Mouse (Mus musculus) left cerebral cortex, postnatal 25 days (tissue): ENCODE measurements around the gene Pcp4l1. TPM values are rescaled to one million over a fixed set of nuclear protein-coding genes. Genes with fewer than 3 reads are reported as not detected.
A peak's percentile ranks its signal among the peaks of the same experiment; 100 is the strongest.
"Not testable (repeated sequence)": the region's sequence is repeated elsewhere in the genome, so short reads cannot be mapped to it uniquely, and the experiment has no call there.

Experiments used
- DNase-seq, 2 experiments: peaks; one replicate each; pipeline ENCODE4 v3.0.0; 2022; ENCODE audit warnings: low spot score in 2 of 2, mixed read lengths in 1 of 2
- intact Hi-C: fragments of 180-260 bp; cut with DNase I; formaldehyde crosslinking; loops from one replicate; pipeline ENCODE4 v1.15.1; 2025
- total RNA-seq, 2 experiments: library from RNA; stranded (reverse); gene quantifications; 2 replicates each; pipeline ENCODE4 v1.2.3; 2021

Gene Pcp4l1
- total RNA-seq, 2 experiments from 2014 or later: 70.0 to 130 TPM

GRCm38 (mm10) chr1:171156644-171157043, 39.4 kb downstream of the Pcp4l1 start:
- DNase-seq: peak in 1 of 2 experiments; percentile 48
- intact Hi-C loops: no loop called here

- intact Hi-C loops: no loop called here
- no peak for DNase-seq
These were observed 44.1 kb downstream of the Pcp4l1 start for GRCm38 (mm10) chr1:171151966-171152365.

- intact Hi-C loops: loop anchor here (1.0 kb wide), 1 partner anchor 71 kb away; the partner anchor contains the start of gene Tomm40l
- DNase-seq: peak; percentile 23 to 84
These were observed 45.2 kb downstream of the Pcp4l1 start for GRCm38 (mm10) chr1:171150838-171151391.

- intact Hi-C loops: loop anchor here (1.0 kb wide), 1 partner anchor 72 kb away; the partner anchor contains the start of gene Tomm40l
- DNase-seq: peak; percentile 92 to 97
These were observed 45.9 kb downstream of the Pcp4l1 start, which contains the start of the genes Sdhc and Mpz for GRCm38 (mm10) chr1:171149974-171150760. TSS of gene Sdhc (minus strand) at chr1:171150603. TSS of gene Mpz (plus strand) at chr1:171150711.

GRCm38 (mm10) chr1:171142981-171143380, 53.1 kb downstream of the Pcp4l1 start:
- intact Hi-C loops: not testable (repeated sequence)

GRCm38 (mm10) chr1:171137486-171138155, 58.4 kb downstream of the Pcp4l1 start:
- intact Hi-C loops: not testable (repeated sequence)

More at GRCm38 (mm10) chr1:171142981-171143380, 53.1 kb downstream of the Pcp4l1 start:
- not testable (repeated sequence) for DNase-seq

GRCm38 (mm10) chr1:171135600-171135999, 60.5 kb downstream of the Pcp4l1 start:
- intact Hi-C loops: no loop called here
- DNase-seq: no peak

More at GRCm38 (mm10) chr1:171137486-171138155, 58.4 kb downstream of the Pcp4l1 start:
- DNase-seq: not testable (repeated sequence)

GRCm38 (mm10) chr1:171130971-171131370, 65.1 kb downstream of the Pcp4l1 start:
- intact Hi-C loops: no loop called here
- DNase-seq: no peak

GRCm38 (mm10) chr1:171129251-171129650, 66.8 kb downstream of the Pcp4l1 start:
- intact Hi-C loops: no loop called here
- DNase-seq: peak; percentile 45 to 77

GRCm38 (mm10) chr1:171124398-171124797, 71.7 kb downstream of the Pcp4l1 start:
- no peak for DNase-seq
- intact Hi-C loops: no loop called here

Other genes starting within 250 kb of the Pcp4l1 start
- 1 to 10 TPM; 3.6 to 6.2 TPM for gene Fcgr2b, start 219.7 kb downstream of the Pcp4l1 start, total RNA-seq
- not detected for gene Fcgr4, start 177.3 kb downstream of the Pcp4l1 start, total RNA-seq
- gene Fcgr3, start 131.3 kb downstream of the Pcp4l1 start, total RNA-seq: 10 to 100 TPM; 13.8 TPM
- under 1 TPM; 0.34 to 0.43 TPM for gene Cfap126, start 82.3 kb downstream of the Pcp4l1 start, total RNA-seq
- 100 to 1,000 TPM; 199 to 205 TPM for gene Sdhc, start 45.7 kb downstream of the Pcp4l1 start, total RNA-seq
- not detected for gene Mpz, start 45.6 kb downstream of the Pcp4l1 start, total RNA-seq
- under 1 TPM in 1 of 2 experiments, not detected in 1; 0.21 TPM for gene Nr1i3, start 17.7 kb upstream of the Pcp4l1 start, total RNA-seq
- 10 to 100 TPM; 71.8 to 89.6 TPM for gene Tomm40l, start 26.2 kb upstream of the Pcp4l1 start, total RNA-seq
- 1 to 10 TPM; 2.7 to 3.1 TPM for gene Apoa2, start 28.8 kb upstream of the Pcp4l1 start, total RNA-seq
- gene Fcer1g, start 38.1 kb upstream of the Pcp4l1 start, total RNA-seq: 10 to 100 TPM; 14.9 to 15.1 TPM
- gene Adamts4, start 54.2 kb upstream of the Pcp4l1 start, total RNA-seq: 10 to 100 TPM; 10.9 to 12.8 TPM
- gene Ndufs2, start 55.1 kb upstream of the Pcp4l1 start, total RNA-seq: 100 to 1,000 TPM; 258 to 278 TPM
- gene B4galt3, start 74.1 kb upstream of the Pcp4l1 start, total RNA-seq: 10 to 100 TPM; 58.1 to 63.6 TPM
- gene Ppox, start 84.9 kb upstream of the Pcp4l1 start, total RNA-seq: 10 to 100 TPM; 19.9 to 29.4 TPM
- gene Usp21, start 91.7 kb upstream of the Pcp4l1 start, total RNA-seq: 10 to 100 TPM; 59.6 to 64.1 TPM
- 100 to 1,000 TPM; 105 to 115 TPM for gene Ufc1, start 98.8 kb upstream of the Pcp4l1 start, total RNA-seq
- 10 to 100 TPM; 38.2 to 39.8 TPM for gene Dedd, start 132.9 kb upstream of the Pcp4l1 start, total RNA-seq
- gene Nit1, start 149.4 kb upstream of the Pcp4l1 start, total RNA-seq: 10 to 100 TPM; 42.2 to 43.4 TPM
- gene Pfdn2, start 149.4 kb upstream of the Pcp4l1 start, total RNA-seq: 100 to 1,000 TPM; 154 to 158 TPM
- 1 to 10 TPM; 6.2 TPM for gene Klhdc9, start 164.5 kb upstream of the Pcp4l1 start, total RNA-seq
- 1 to 10 TPM; 1.9 to 2.1 TPM for gene Nectin4, start 173.8 kb upstream of the Pcp4l1 start, total RNA-seq
- gene Arhgap30, start 192.7 kb upstream of the Pcp4l1 start, total RNA-seq: 1 to 10 TPM; 1.9 to 2.8 TPM
- gene Usf1, start 215.0 kb upstream of the Pcp4l1 start, total RNA-seq: 100 to 1,000 TPM; 105 TPM
- gene Tstd1, start 222.6 kb upstream of the Pcp4l1 start, total RNA-seq: 1 to 10 TPM; 2.0 to 3.0 TPM
- 1 to 10 TPM; 5.5 to 7.2 TPM for gene F11r, start 241.3 kb upstream of the Pcp4l1 start, total RNA-seq